Mouse (Mus musculus): Measurements from ENCODE around the gene Srsf2.

DNA sequence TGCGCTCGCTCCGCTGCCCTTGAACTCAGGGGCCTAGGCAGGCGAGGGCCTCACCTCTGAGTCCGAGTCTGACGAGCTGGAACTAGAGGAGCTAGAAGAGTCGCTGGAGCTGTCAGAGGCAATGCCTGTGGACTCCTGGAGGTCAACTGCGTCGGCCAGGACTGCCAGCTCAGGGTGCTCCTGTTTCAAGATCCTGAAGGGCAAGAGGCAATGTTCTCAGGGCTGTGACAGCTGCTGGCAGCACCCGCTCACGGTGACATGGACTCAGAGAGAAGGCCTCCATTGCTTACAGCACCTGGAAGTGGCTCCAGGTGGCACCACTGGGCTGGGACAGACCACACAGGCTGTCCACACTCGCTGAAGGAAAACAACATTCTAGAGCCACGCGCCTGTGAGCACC is 14.0 kb downstream of the Srsf2 start:
- no peak for TF ChIP-seq POLR2A (IDR thresholded peaks at IDR 0.05; ENCODE audit: extremely low read depth, insufficient read depth, low read length)
- no peak for TF ChIP-seq CTCF (IDR thresholded peaks at IDR 0.05; ENCODE audit: extremely low read depth, insufficient read depth, low read length)

Measured in cortical plate, adult 2 months (tissue).